In genomic region chr5:117946605-117947004, GRCm38 (mm10) we compare ENCODE assay signal across 10 mouse cellular contexts. TPM values are rescaled to one million over a fixed set of nuclear protein-coding genes. Genes with fewer than 3 reads are reported as not detected.
DNase-seq lines count a peak whose midpoint lies in the region; TF ChIP-seq lines count a peak whose summit lies in the region.
"Had no signal": no experiment of that assay in that cellular context is flagged by ENCODE, and none has a peak within 500 bp of the region (broad histone marks: within the 10 kb centered on the region; RNA-seq: fewer than 3 reads in every experiment).

No protein-coding gene starts in this region.

- TF ChIP-seq CTCF in E14TG2a.4 (conservative IDR thresholded peaks at IDR 0.05; ENCODE audit: low read length): peak; percentile 96
- TF ChIP-seq CTCF in left cerebral cortex, adult 2 months (IDR thresholded peaks at IDR 0.05): peak; percentile 96

- H3K9me3 ChIP-seq in E14TG2a.4 (ENCODE audit: low read length): no peaks in the 10 kb centered on the region
- H3K9me3 ChIP-seq: embryonic facial prominence, embryonic 15.5 days; limb, embryonic 15.5 days had no signal

- DNase-seq in kidney, adult 18-20 months: peak; percentile 58
- DNase-seq in kidney, adult 11 months: no peak
- DNase-seq in adrenal gland, postnatal 36 days: peak; percentile 35 to 52
- DNase-seq in frontal cortex, postnatal 25 days (ENCODE audit: low spot score in 2 of 2): peak; percentile 49 to 64
- peak; percentile 56 to 69 for DNase-seq in left cerebral cortex, adult 2 months (ENCODE audit: extremely low spot score in 1 of 2, low spot score in 2 of 2)
- DNase-seq in right cerebral cortex, postnatal 25 days: peak; percentile 45
- no peak for DNase-seq in urinary bladder, postnatal 4 days (ENCODE audit: low spot score in 2 of 2)

- peaks cover 25% of the 10 kb centered on the region for H3K4me1 ChIP-seq in E14TG2a.4 (replicated peaks; ENCODE audit: low read depth, low read length)
- H3K4me1 ChIP-seq: embryonic facial prominence, embryonic 15.5 days; limb, embryonic 15.5 days had no signal

- no peak overlapping the region for H3K4me3 ChIP-seq in E14TG2a.4 (replicated peaks; ENCODE audit: low read length)
- no peak overlapping the region for H3K4me3 ChIP-seq in left cerebral cortex, adult 2 months
- H3K4me3 ChIP-seq: embryonic facial prominence, embryonic 15.5 days; limb, embryonic 15.5 days had no signal

- no peaks in the 10 kb centered on the region for H3K36me3 ChIP-seq in E14TG2a.4 (ENCODE audit: insufficient read depth, low read length)
- H3K36me3 ChIP-seq: embryonic facial prominence, embryonic 15.5 days; limb, embryonic 15.5 days had no signal

- no peaks in the 10 kb centered on the region; the same call in 1 of the 2 replicates for H3K27me3 ChIP-seq in E14TG2a.4 (ENCODE audit: insufficient read depth, low read length)
- H3K27me3 ChIP-seq: embryonic facial prominence, embryonic 15.5 days; limb, embryonic 15.5 days had no signal

- intact Hi-C loops in left cerebral cortex, adult 2 months (cut with DNase I): loop anchor here (2.0 kb wide), 1 partner anchor 432 kb away; no protein-coding TSS in a partner anchor

- H3K27ac ChIP-seq in left cerebral cortex, adult 2 months: no peak overlapping the region
- H3K27ac ChIP-seq: embryonic facial prominence, embryonic 15.5 days; limb, embryonic 15.5 days had no signal

RNA-seq across cellular contexts. Expression of gene Fbxo21, which starts 29.9 kb away (rescaled TPM):
- 10 to 100 TPM; 55.9 to 77.6 TPM for total RNA-seq in adrenal gland, postnatal 36 days (2021)
- 100 to 1,000 TPM; 110 to 111 TPM for total RNA-seq in left cerebral cortex, adult 2 months (2021)

Comparison
In these comparisons a context has a peak if more than half of its experiments do, and no peak if none do; other contexts are left out.
1. DNase-seq: peak in kidney, adult 18-20 months (single experiment), adrenal gland, postnatal 36 days (2 of 2), frontal cortex, postnatal 25 days (2 of 2), left cerebral cortex, adult 2 months (2 of 2) and right cerebral cortex, postnatal 25 days (single experiment); none in kidney, adult 11 months (single experiment) and urinary bladder, postnatal 4 days (0 of 2).